Mouse (Mus musculus) erythroid progenitor cell, adult 5-6 weeks (primary cell): ENCODE results near the gene Ccdc47. TPM values are rescaled to one million over a fixed set of nuclear protein-coding genes. Genes with fewer than 3 reads are reported as not detected.
"Not testable (repeated sequence)": the region's sequence is repeated elsewhere in the genome, so short reads cannot be mapped to it uniquely, and the experiment has no call there.

Experiments used
- ATAC-seq: replicated peaks from 2 replicates; pipeline ENCODE4 v1.8.0; 2016; ENCODE audit warnings: moderate number of reproducible peaks, mild to moderate bottlenecking, moderate TSS enrichment, inconsistent platforms; ENCODE audit not compliant: poor library complexity, low FRiP score, severe bottlenecking
- total RNA-seq, 2 experiments: library from RNA; stranded (forward) in 1 of 2; stranded (reverse) in 1 of 2; fragments of 150-400 nt in 1 of 2; fragments of 186-747, 209-891 nt in 1 of 2; gene quantifications; 2 replicates each; pipeline versions ENCODE4 v1.2.3 to v1.2.4; 2015 to 2017; ENCODE audit warnings: low replicate concordance in 2 of 2

Gene Ccdc47
- total RNA-seq (2015; ENCODE audit: low replicate concordance): 24.1 and 54.9 TPM in 2 replicates
- 122 and 130 TPM in 2 replicates for total RNA-seq (2017; ENCODE audit: low replicate concordance)

- peak; percentile 85 for ATAC-seq
Observed at GRCm38 (mm10) chr11:106215927-106216729, at the start of gene Ccdc47. Gene Ccdc47, minus strand, starts transcription at chr11:106216344.

DNA sequence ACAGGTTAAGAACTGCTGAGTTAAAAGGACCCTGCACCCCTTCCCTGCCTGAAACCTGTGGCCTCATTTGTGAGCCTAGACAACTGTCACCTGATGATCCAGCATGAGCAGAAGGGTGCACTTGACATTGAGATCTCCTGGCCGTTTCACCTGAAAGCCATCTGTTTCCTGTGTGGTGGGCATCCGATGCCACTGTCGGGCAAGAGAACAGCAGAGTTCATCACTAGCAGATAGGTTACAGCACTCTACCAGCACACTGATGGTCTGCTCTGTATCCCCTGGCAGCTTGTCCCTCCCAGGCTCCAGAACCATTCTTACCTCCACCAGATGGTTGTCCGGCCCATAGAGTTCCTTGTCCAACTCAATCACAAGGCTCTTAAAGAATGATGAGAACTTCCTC, 49.4 kb upstream of the Ccdc47 start:
- no peak for ATAC-seq

DNA sequence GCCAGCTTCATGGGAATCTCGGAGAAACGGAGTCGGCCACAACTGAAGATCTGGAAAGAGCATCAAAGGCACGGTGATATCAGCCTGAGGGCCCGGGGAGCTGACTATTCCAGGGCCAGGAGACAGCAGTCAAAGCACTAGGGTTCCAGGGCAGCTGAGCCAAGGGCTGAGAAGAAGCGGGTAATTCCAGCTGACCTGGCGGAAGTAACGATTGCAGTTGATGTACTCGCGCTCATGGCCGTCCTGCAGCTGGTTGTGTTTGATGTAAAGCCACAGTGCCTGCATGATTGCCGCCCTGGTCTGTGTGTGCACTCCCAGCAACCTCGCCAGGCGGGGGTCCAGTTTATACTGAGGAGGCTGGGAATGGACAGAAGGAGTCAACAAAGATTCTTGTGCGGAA, 48.8 kb upstream of the Ccdc47 start:
- ATAC-seq: no peak

DNA sequence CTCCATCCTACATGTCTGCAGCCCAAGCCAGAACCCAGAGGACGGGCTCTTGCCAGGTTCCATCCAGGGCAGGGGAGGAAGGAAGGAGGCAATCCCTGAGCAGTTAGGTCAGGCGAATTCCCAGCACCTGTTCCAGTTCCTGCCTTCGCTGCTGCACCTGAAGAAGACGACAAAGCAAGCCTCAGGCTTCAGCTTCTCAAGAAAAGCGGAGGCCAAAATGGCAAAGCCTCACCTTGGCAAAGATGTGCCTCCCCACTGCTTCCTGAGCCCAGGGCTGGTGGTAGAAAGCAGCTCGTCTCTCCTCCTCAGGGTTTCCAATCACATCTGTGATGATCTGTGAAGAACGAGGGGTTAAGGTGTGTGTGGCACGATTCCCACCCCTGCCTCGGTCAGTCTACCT, 47.8 kb upstream of the Ccdc47 start:
- ATAC-seq: no peak

DNA sequence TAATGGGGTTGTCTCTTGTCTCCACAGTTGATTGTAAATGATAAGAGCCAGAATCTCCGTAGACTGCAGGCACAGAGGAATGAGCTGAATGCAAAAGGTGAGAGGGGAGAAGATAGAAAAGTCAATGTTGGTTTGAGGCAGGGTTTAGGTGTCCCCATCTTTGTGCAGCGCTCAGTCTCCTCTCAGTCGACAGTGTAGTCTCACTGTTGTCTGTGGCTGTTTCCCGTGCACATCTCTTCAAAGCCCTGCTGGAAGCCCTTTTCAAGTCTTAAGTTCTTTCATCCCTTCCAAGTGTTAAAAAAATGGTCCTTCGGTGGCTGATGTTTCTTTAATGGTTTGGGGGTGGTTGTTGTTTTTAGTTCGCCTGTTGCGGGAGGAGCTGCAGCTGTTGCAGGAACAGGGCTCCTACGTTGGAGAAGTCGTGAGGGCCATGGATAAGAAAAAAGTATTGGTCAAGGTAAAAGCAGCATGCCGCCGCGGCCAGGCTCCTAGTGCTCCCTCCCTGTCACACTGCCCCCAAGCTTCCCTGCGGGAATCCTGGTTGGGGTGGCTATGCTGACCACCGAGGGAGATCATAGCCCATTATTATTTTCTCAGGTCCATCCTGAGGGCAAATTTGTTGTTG, 44.8 kb upstream of the Ccdc47 start:
- ATAC-seq: no peak

- no peak for ATAC-seq
Observed at GRCm38 (mm10) chr11:106256775-106257174, 40.6 kb upstream of the Ccdc47 start.

DNA sequence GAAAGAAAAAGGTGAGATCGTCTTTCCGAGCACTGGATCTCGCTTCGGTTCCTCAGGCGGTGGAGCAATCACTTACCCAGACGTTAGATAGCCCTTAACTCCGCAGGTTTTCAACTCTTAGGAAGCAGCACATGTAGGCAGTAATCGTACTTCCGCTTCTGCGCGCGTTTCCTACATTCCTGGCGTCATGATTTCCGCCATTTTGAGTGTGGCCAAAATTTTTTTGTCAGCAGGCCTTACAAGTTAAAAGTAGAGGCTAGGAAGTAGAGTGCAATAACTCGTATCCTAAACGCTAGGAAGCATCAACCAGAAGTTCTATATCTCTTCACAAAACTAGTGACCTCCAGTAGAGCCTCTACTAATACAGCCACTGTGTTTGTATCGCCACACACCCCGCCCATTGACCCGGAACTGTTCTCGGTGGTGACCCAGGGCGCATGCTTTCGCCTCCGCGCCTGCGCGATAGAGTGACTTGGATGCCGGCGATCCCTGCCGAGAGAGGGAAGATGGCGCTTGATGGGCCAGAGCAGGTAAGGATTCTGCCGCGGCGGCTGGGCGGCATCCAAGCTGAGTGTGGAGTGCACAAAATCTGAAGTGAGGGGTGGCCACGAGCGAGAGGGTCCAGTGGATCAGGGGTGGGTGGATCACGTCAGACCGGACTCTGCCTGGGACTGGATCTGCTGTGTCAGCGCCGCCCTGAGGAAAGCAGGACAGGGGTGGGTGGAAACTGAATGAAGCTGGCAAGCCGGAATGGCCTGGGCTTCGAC, 39.7 kb upstream of the Ccdc47 start, which contains the start of the genes Ftsj3 and Psmc5:
TSS of gene Ftsj3 (minus strand) at position 395 of the 767 bp plus-strand sequence.
TSS of gene Psmc5 (plus strand) at position 470 of the 767 bp plus-strand sequence.
- peak; percentile 97 for ATAC-seq

- ATAC-seq: 0 out of 2 replicates have a peak, but pooled peaks have one; percentile 0
Observed at GRCm38 (mm10) chr11:106255174-106255573, 39.0 kb upstream of the Ccdc47 start.

DNA sequence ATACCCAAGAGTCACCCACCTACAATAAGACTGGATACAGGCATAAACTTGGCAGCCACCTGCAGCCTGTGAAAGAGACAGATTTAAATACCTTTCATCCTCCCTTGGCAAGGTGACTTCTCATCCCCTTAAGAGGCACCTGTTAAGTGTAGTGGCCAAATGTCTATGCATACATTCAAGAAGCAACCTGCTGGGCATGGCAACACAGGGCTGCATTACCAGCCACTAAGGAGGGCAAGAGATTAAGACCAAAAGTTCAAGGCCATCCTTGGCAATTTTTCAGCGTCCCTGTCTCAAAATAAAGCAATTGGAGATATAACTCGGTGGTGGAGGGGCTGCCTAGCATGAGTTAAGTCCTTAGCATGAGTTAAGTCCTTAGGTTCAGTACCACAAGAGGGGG, 38.6 kb upstream of the Ccdc47 start:
- ATAC-seq: no peak

- ATAC-seq: no peak
Observed at GRCm38 (mm10) chr11:106249326-106249725, 33.2 kb upstream of the Ccdc47 start.

DNA sequence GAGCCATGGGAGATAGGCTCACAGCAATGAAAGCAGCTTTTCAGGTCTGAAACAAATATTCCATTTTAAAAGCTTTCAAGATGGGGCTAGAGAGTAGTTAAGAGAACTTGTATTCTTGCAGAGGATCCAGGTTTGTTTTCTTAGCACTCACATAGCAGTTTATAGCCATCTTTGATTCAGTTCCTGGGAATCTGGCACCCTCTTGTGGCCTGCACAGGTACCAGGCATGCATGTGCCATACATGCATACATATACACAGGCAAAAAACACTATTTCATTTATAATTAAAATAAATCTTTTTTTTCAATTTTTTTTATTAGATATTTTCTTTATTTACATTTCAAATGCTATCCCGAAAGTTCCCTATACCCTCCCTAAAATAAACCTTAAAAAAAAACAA, 30.7 kb upstream of the Ccdc47 start:
- ATAC-seq: no peak

- not testable (repeated sequence) for ATAC-seq
Observed at GRCm38 (mm10) chr11:106233978-106234377, 17.8 kb upstream of the Ccdc47 start.

DNA sequence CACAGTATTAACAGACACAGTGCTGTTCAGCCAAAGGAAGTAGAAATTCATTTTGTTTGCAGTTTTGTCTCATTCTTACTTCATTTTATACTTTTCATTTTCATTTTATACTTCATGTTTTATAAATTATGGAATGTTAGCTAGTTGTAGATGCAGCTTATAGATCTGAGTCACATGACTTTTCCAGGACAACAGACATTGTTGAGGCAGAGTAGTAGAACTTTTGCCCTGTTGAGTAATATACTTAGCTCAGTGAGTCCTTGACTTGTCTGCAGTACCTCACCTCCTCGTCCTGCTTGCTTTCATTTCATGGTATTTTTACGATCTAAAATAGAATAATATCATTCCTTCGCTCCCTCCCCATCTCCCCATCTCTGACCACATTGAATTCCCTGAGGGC, 4.5 kb upstream of the Ccdc47 start:
- no peak for ATAC-seq

DNA sequence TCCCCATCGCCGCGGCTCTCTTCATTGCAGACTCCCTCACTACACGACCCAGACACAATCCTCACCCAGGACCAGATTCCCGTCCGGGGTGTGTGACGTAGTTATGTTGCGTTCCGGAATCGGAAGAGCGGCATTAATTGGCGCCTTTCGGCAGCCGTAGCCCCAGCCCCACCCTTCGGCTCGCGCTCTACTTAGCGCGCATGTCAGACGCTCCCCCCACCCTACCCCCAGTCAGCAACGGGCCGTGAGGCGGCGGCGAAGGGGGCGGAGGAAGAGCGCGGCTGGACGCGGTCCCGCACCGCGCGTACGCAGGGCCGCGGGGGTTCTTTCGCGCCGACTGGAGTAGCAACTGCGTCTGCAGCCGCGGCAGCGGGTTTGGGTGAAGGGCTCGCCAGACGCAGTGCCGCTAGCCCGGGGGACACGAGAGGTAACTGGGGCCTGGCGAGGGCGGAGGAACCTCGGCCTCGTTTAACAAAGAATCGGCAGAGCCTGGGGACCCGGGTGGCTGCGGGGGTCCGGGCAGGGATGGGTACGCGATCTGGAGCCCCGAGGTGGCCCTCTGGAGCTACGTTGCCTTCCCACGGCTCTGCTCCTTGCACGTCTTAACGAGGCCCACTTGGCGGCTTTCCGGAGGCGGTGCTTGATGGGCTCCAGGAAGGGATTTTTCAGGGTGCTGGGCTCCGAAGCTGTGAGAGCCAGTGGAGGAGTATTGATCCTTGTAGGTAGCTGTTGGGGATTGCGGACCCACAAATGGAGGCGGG, 766 bp upstream of the Ccdc47 start, which contains the start of gene Ddx42:
TSS of gene Ddx42 (plus strand) at position 197 of the 761 bp plus-strand sequence.
- ATAC-seq: peak; percentile 82

GRCm38 (mm10) chr11:106215450-106215859, 689 bp downstream of the Ccdc47 start:
- ATAC-seq: no peak

DNA sequence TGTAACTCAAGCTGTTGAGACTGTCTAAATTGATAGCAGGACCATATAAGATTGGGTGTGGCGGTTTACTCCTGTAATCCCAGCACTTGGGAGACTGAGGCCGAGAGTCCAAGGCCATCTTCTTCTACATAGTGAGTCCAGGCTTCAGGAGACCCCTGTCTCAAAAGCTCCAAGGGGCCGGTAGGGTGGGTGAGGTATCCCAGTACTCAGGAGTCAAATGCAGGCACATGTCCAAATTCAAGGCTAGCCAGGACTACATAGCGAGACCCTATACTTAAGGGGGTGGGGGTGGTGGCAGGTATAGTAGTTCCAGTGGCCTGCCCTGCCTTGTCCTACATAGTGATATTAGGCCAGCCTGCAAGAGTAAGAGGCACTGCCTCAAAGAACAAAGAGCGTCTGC, 1.3 kb downstream of the Ccdc47 start:
- ATAC-seq: no peak

- ATAC-seq: no peak
Observed at GRCm38 (mm10) chr11:106212771-106213170, 3.4 kb downstream of the Ccdc47 start.

- ATAC-seq: no peak
Observed at GRCm38 (mm10) chr11:106202123-106202465, 14.1 kb downstream of the Ccdc47 start, which contains the start of gene Strada. Gene Strada, minus strand, starts transcription at chr11:106202168.

- ATAC-seq: no peak
Observed at GRCm38 (mm10) chr11:106201337-106202122, 14.6 kb downstream of the Ccdc47 start.
